Mouse (Mus musculus): ENCODE measurements around the gene Fbxw14. TPM values are rescaled to one million over a fixed set of nuclear protein-coding genes. Genes with fewer than 3 reads are reported as not detected.

Gene Fbxw14
- not detected for polyA plus RNA-seq (2014; fragmentation: Illumina TruSeq; extraction: RNeasy Lipid Tissue Mini Kit (QIAGEN cat#74804); ENCODE audit: insufficient read depth, low read depth, low replicate concordance)

GRCm38 (mm10) chr9:109287576-109287975 is at the start of gene Fbxw14:
Fbxw14 (minus strand) TSS chr9:109287676.

GRCm38 (mm10) chr9:109234654-109235053 is 52.8 kb downstream of the Fbxw14 start, which contains the start of gene Fbxw20:
Fbxw20 (minus strand) TSS chr9:109234754.

Other genes starting within 250 kb of the Fbxw14 start
- 219 TPM for gene Shisa5, start 249.1 kb downstream of the Fbxw14 start, polyA plus RNA-seq (2014; fragmentation: Illumina TruSeq; extraction: RNeasy Lipid Tissue Mini Kit (QIAGEN cat#74804); ENCODE audit: insufficient read depth, low read depth, low replicate concordance)
- 21.7 TPM for gene Trex1, start 227.9 kb downstream of the Fbxw14 start, polyA plus RNA-seq (2014; fragmentation: Illumina TruSeq; extraction: RNeasy Lipid Tissue Mini Kit (QIAGEN cat#74804); ENCODE audit: insufficient read depth, low read depth, low replicate concordance)
- gene Atrip, start 213.6 kb downstream of the Fbxw14 start, polyA plus RNA-seq (2014; fragmentation: Illumina TruSeq; extraction: RNeasy Lipid Tissue Mini Kit (QIAGEN cat#74804); ENCODE audit: insufficient read depth, low read depth, low replicate concordance) = 5.9 TPM
- 4.3 TPM for gene Ccdc51, start 205.2 kb downstream of the Fbxw14 start, polyA plus RNA-seq (2014; fragmentation: Illumina TruSeq; extraction: RNeasy Lipid Tissue Mini Kit (QIAGEN cat#74804); ENCODE audit: insufficient read depth, low read depth, low replicate concordance)
- gene Tma7, start 205.1 kb downstream of the Fbxw14 start, polyA plus RNA-seq (2014; fragmentation: Illumina TruSeq; extraction: RNeasy Lipid Tissue Mini Kit (QIAGEN cat#74804); ENCODE audit: insufficient read depth, low read depth, low replicate concordance) = 289 TPM
- 10.0 TPM for gene Plxnb1, start 192.3 kb downstream of the Fbxw14 start, polyA plus RNA-seq (2014; fragmentation: Illumina TruSeq; extraction: RNeasy Lipid Tissue Mini Kit (QIAGEN cat#74804); ENCODE audit: insufficient read depth, low read depth, low replicate concordance)
- not detected for gene Fbxw21, start 125.6 kb downstream of the Fbxw14 start, polyA plus RNA-seq (2014; fragmentation: Illumina TruSeq; extraction: RNeasy Lipid Tissue Mini Kit (QIAGEN cat#74804); ENCODE audit: insufficient read depth, low read depth, low replicate concordance)
- not detected for gene Fbxw13, start 91.7 kb downstream of the Fbxw14 start, polyA plus RNA-seq (2014; fragmentation: Illumina TruSeq; extraction: RNeasy Lipid Tissue Mini Kit (QIAGEN cat#74804); ENCODE audit: insufficient read depth, low read depth, low replicate concordance)
- not detected for gene Fbxw20, start 52.9 kb downstream of the Fbxw14 start, polyA plus RNA-seq (2014; fragmentation: Illumina TruSeq; extraction: RNeasy Lipid Tissue Mini Kit (QIAGEN cat#74804); ENCODE audit: insufficient read depth, low read depth, low replicate concordance)
- not detected for gene Fbxw28, start 52.0 kb upstream of the Fbxw14 start, polyA plus RNA-seq (2014; fragmentation: Illumina TruSeq; extraction: RNeasy Lipid Tissue Mini Kit (QIAGEN cat#74804); ENCODE audit: insufficient read depth, low read depth, low replicate concordance)
- gene Fbxw22, start 116.6 kb upstream of the Fbxw14 start, polyA plus RNA-seq (2014; fragmentation: Illumina TruSeq; extraction: RNeasy Lipid Tissue Mini Kit (QIAGEN cat#74804); ENCODE audit: insufficient read depth, low read depth, low replicate concordance) = not detected
- not detected for gene Fbxw16, start 161.5 kb upstream of the Fbxw14 start, polyA plus RNA-seq (2014; fragmentation: Illumina TruSeq; extraction: RNeasy Lipid Tissue Mini Kit (QIAGEN cat#74804); ENCODE audit: insufficient read depth, low read depth, low replicate concordance)
- gene Fbxw19, start 208.2 kb upstream of the Fbxw14 start, polyA plus RNA-seq (2014; fragmentation: Illumina TruSeq; extraction: RNeasy Lipid Tissue Mini Kit (QIAGEN cat#74804); ENCODE audit: insufficient read depth, low read depth, low replicate concordance) = not detected